Mouse (Mus musculus) kidney, adult 2 months (tissue): Measurements from ENCODE around the gene Hoxa4. TPM values are rescaled to one million over a fixed set of nuclear protein-coding genes. Genes with fewer than 3 reads are reported as not detected.
A peak's percentile ranks its signal among the peaks of the same experiment; 100 is the strongest.

Experiments
- DNase-seq: peaks from one replicate; pipeline ENCODE4 v3.0.0; 2021
- H3K27ac ChIP-seq: fragments of 200-500 bp; 2 replicates; pipeline ENCODE4 v1.5.1; 2012; ENCODE audit warnings: low read depth, low read length, control low read depth, inconsistent platforms; ENCODE audit not compliant: insufficient read depth
- H3K27me3 ChIP-seq: fragments of 200-500 bp; replicated peaks from 2 replicates; pipeline ENCODE4 v1.6.1; 2012; ENCODE audit warnings: mild to moderate bottlenecking, moderate library complexity, low read length, inconsistent platforms; ENCODE audit not compliant: control insufficient read depth, insufficient read depth
- H3K36me3 ChIP-seq: fragments of 200-500 bp; 2 replicates; pipeline ENCODE4 v1.6.1; 2012; ENCODE audit warnings: mild to moderate bottlenecking, moderate library complexity, low read length, inconsistent platforms; ENCODE audit not compliant: control insufficient read depth, insufficient read depth
- H3K4me1 ChIP-seq: fragments of 200-500 bp; 2 replicates; pipeline ENCODE4 v1.6.1; 2011; ENCODE audit warnings: low read length; ENCODE audit not compliant: control insufficient read depth, insufficient read depth
- H3K4me3 ChIP-seq: fragments of 200-500 bp; 2 replicates; pipeline ENCODE4 v1.5.1; 2011; ENCODE audit warnings: mild to moderate bottlenecking, low read depth, low read length, control low read depth; ENCODE audit not compliant: insufficient read depth
- CTCF ChIP-seq: fragments of 200-500 bp; conservative IDR thresholded peaks from 2 replicates; pipeline ENCODE4 v1.5.1; 2011; ENCODE audit warnings: low read depth, mild to moderate bottlenecking, control low read depth, low read length, moderate library complexity, mixed read lengths; ENCODE audit not compliant: insufficient read depth, insufficient read length
- POLR2A ChIP-seq: fragments of 200-500 bp; IDR thresholded peaks from one replicate; pipeline ENCODE4 v1.6.1; 2011; ENCODE audit warnings: low read depth, low read length, control low read depth
- WGBS: fragments of 180-500 bp; shearing (Covaris S2); methylation state at CpG from one replicate; pipeline ENCODE4 v1.1.7; 2018; 5-methylcytosine and 5-hydroxymethylcytosine counted together
- polyA plus RNA-seq: library from polyadenylated mRNA; depleted of rRNA; stranded (reverse); fragments of >200 nt; gene quantifications from 2 replicates; pipeline ENCODE4 v1.2.3, GENCODE M21; 2012

Hoxa4 gene
- polyA plus RNA-seq, 1 experiment: 2.8 TPM

GRCm38 (mm10) chr6:52157466-52158275 lies 33.9 kb downstream of the Hoxa4 start:
- Histone ChIP-seq H3K4me3 (peak overlapping the region; percentile 85), H3K36me3 (no peaks in the 10 kb centered on the region), H3K27me3 (no peaks in the 10 kb centered on the region), H3K4me1 (peaks cover 7% of the 10 kb centered on the region; the same call in 1 of the 2 replicates), H3K27ac (no peak overlapping the region)
- WGBS: 16% methylated on average over 32 of the region's 32 CpGs
- DNase-seq: no peak
- TF ChIP-seq POLR2A (no peak), CTCF (no peak)

GRCm38 (mm10) chr6:52156551-52157200 lies 34.9 kb downstream of the Hoxa4 start:
- no peak overlapping the region for H3K27ac ChIP-seq
- H3K4me3 ChIP-seq: no peak overlapping the region
- TF ChIP-seq CTCF: no peak
- no peak for DNase-seq
- H3K4me1 ChIP-seq: peaks cover 7% of the 10 kb centered on the region; the same call in 1 of the 2 replicates
- WGBS: 76% methylated on average over 20 of the region's 20 CpGs
- no peaks in the 10 kb centered on the region for H3K36me3 ChIP-seq
- no peaks in the 10 kb centered on the region for H3K27me3 ChIP-seq

- no peak for DNase-seq
- 92% methylated on average over 3 of the region's 3 CpGs for WGBS
- TF ChIP-seq POLR2A (no peak), CTCF (no peak)
- no peak overlapping the region for H3K27ac ChIP-seq
- no peak overlapping the region for H3K4me3 ChIP-seq
- H3K27me3 ChIP-seq: 0 out of 2 replicates have a peak, but pooled peaks cover 1% of the 10 kb centered on the region
- H3K36me3 ChIP-seq: no peaks in the 10 kb centered on the region
- peaks cover 3% of the 10 kb centered on the region; the same call in 1 of the 2 replicates for H3K4me1 ChIP-seq
Observed at GRCm38 (mm10) chr6:52155471-52155870, 36.1 kb downstream of the Hoxa4 start.

GRCm38 (mm10) chr6:52154044-52154443 lies 37.5 kb downstream of the Hoxa4 start:
- Histone ChIP-seq H3K4me3 (no peak overlapping the region), H3K27ac (no peak overlapping the region), H3K4me1 (no peaks in the 10 kb centered on the region), H3K36me3 (no peaks in the 10 kb centered on the region), H3K27me3 (0 out of 2 replicates have a peak, but pooled peaks cover 1% of the 10 kb centered on the region)
- DNase-seq: no peak
- 90% methylated on average over 5 of the region's 5 CpGs for WGBS
- no peak for TF ChIP-seq CTCF
- TF ChIP-seq POLR2A: no peak

- Histone ChIP-seq H3K27ac (no peak overlapping the region), H3K27me3 (0 out of 2 replicates have a peak, but pooled peaks cover 1% of the 10 kb centered on the region), H3K36me3 (no peaks in the 10 kb centered on the region), H3K4me1 (no peaks in the 10 kb centered on the region), H3K4me3 (no peak overlapping the region)
- TF ChIP-seq CTCF (no peak), POLR2A (no peak)
- 54% methylated on average over 6 of the region's 6 CpGs for WGBS
- DNase-seq: no peak
Observed at GRCm38 (mm10) chr6:52153270-52153669, 38.3 kb downstream of the Hoxa4 start.

- Histone ChIP-seq H3K4me3 (no peak overlapping the region), H3K36me3 (no peaks in the 10 kb centered on the region), H3K27ac (no peak overlapping the region), H3K4me1 (no peaks in the 10 kb centered on the region), H3K27me3 (0 out of 2 replicates have a peak, but pooled peaks cover 1% of the 10 kb centered on the region)
- DNase-seq: no peak
- 63% methylated on average over 16 of the region's 16 CpGs for WGBS
- TF ChIP-seq CTCF (no peak), POLR2A (no peak)
Observed at GRCm38 (mm10) chr6:52152226-52153193, 39.0 kb downstream of the Hoxa4 start.
